Mouse (Mus musculus): ENCODE data around the gene Srsf11.

Gene Srsf11

GRCm38 (mm10) chr3:157973236-157973635 lies 63.2 kb downstream of the Srsf11 start:
- DNase-seq = no peak

- DNase-seq = no peak
These were observed 65.3 kb downstream of the Srsf11 start for GRCm38 (mm10) chr3:157971151-157971550.

Measured in lung, postnatal 4 days (tissue).